Mouse (Mus musculus): ENCODE data around the gene Nod2.

DNA sequence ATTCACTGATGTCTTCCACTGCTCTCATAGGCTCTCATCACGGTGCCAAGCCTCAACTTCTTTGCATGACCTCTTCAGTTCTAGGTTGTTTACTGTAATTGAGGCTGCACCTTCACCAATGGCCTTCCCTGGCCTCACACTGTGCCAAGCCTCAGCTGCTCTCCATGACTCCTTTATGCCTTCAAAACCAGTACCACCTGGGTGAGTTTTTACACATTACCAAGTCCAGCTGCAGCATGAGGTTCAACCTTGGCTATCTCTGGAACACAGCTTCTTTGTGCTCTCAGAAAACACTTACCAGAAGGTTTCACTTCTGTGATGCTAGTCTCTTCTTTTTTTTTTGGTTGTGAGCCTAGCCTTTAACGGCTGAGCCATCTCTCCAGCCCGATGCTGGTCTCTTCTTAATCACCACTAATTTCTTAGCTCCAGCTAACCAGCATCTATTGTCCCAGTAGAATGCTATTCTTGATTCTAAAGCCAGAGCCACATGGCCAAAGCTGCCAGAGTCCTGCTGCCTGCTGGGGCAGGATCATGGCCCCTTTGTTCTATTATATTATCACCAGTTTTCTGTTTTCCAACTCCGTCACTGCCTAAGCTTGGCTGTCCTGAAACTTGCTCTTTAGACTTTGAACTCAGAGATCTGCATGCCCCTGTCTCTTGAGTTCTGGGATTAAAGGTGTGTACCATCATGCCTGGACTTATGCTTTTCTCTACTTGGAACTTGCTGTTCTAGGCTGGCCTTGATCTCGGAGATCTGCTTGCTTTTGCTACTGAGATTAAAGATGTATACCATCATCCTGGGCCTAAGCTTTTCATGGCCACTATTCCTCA is 4.2 kb upstream of the Nod2 start:
- TF ChIP-seq POLR2A (IDR thresholded peaks at IDR 0.05; ENCODE audit: low read depth, low read length) (no peak), CTCF (IDR thresholded peaks at IDR 0.05; ENCODE audit: borderline replicate concordance, insufficient read depth, low read length) (no peak)
